Mouse (Mus musculus) midbrain, embryonic 14.5 days (tissue): ENCODE measurements around the gene Tnp2. TPM values are rescaled to one million over a fixed set of nuclear protein-coding genes. Genes with fewer than 3 reads are reported as not detected.

Experiments
- ATAC-seq: fragments of 200-750 bp; cut with Nextera tagmentation; 2 replicates; pipeline ENCODE4 v1.8.0; 2017; ENCODE audit warnings: moderate number of reproducible peaks, moderate library complexity; ENCODE audit not compliant: low FRiP score, low TSS enrichment
- DNase-seq: peaks from one replicate; pipeline ENCODE4 v3.0.0-alpha.2; 2015
- H3K27ac ChIP-seq: fragments of 300-500 bp; sonication (generic); replicated peaks from 2 replicates; pipeline ENCODE4 v1.5.1; 2014; ENCODE audit warnings: mild to moderate bottlenecking, low read depth, low read length, moderate library complexity
- H3K27me3 ChIP-seq: fragments of 300-500 bp; sonication (generic); 2 replicates; pipeline ENCODE4 v1.6.1; 2014; ENCODE audit warnings: low read length, control low read depth, mixed read lengths; ENCODE audit not compliant: control insufficient read depth, insufficient read depth
- H3K36me3 ChIP-seq: fragments of 300-500 bp; sonication (generic); 2 replicates; pipeline ENCODE4 v1.6.1; 2014; ENCODE audit warnings: low read length, control low read depth; ENCODE audit not compliant: control insufficient read depth, insufficient read depth
- H3K4me1 ChIP-seq: fragments of 300-500 bp; sonication (generic); 2 replicates; pipeline ENCODE4 v1.6.1; 2014; ENCODE audit warnings: mild to moderate bottlenecking, antibody characterized with exemption, low read length, control low read depth; ENCODE audit not compliant: control insufficient read depth, insufficient read depth
- H3K4me2 ChIP-seq: fragments of 300-500 bp; sonication (generic); 2 replicates; pipeline ENCODE4 v1.6.1; 2014; ENCODE audit warnings: mild to moderate bottlenecking, low read length, moderate library complexity
- H3K4me3 ChIP-seq: fragments of 300-500 bp; sonication (generic); replicated peaks from 2 replicates; pipeline ENCODE4 v1.5.1; 2014; ENCODE audit warnings: low read depth, low read length
- H3K9ac ChIP-seq: fragments of 300-500 bp; sonication (generic); replicated peaks from 2 replicates; pipeline ENCODE4 v1.6.1; 2014; ENCODE audit warnings: mild to moderate bottlenecking, low read length, moderate library complexity
- H3K9me3 ChIP-seq: fragments of 300-500 bp; sonication (generic); 2 replicates; pipeline ENCODE4 v1.6.1; 2016; ENCODE audit warnings: low read length, control low read depth, mixed read lengths; ENCODE audit not compliant: control insufficient read depth
- WGBS: fragments of 180-500 bp; shearing (Covaris S2); extraction: QIAGEN DNeasy Blood & Tissue Kit; methylation state at CpG from one replicate; pipeline ENCODE4 v1.1.7; 2014; 5-methylcytosine and 5-hydroxymethylcytosine counted together
- polyA plus RNA-seq: library from polyadenylated mRNA; unstranded; fragments of >200 nt; fragmentation: Nextera tagmentation; extraction: Ambion mirVana; gene quantifications from 2 replicates; pipeline ENCODE4 v1.2.1, GENCODE M21; 2014

Tnp2 gene
- polyA plus RNA-seq, 1 experiment from 2014 or later, result not detected

DNA sequence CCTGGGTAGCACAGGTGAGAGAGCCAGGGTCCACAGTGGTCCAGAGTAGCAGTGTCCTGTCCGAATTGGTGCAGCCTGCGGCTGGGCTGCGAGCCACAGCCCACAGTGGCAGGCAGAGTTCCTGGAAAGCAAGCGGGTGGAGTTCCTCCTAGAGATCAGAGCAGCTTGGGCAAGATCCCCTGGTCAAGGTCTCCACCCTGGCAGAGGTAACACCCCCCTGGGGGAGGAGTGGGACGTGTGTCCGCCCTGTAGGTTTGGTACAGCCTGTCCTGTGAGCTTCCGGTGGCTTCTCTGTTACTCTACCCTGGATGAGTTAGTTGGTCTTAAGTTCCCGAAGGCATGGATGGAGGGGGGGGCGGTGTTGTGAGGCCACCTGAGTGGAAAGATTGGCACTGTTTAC is 19.6 kb downstream of the Tnp2 start:
- H3K9me3 ChIP-seq, result no peaks in the 10 kb centered on the region
- H3K9ac ChIP-seq, result no peak overlapping the region
- H3K4me2 ChIP-seq, result no peak overlapping the region
- ATAC-seq, result no peak
- no peaks in the 10 kb centered on the region for H3K36me3 ChIP-seq
- H3K27ac ChIP-seq, result no peak overlapping the region
- 67% methylated on average over 9 of the region's 9 CpGs for WGBS
- no peaks in the 10 kb centered on the region for H3K27me3 ChIP-seq
- H3K4me3 ChIP-seq, result no peak overlapping the region
- H3K4me1 ChIP-seq, result no peaks in the 10 kb centered on the region
- DNase-seq, result no peak

GRCm38 (mm10) chr16:10767158-10767557 is 21.3 kb downstream of the Tnp2 start:
- 36% methylated on average over 4 of the region's 4 CpGs for WGBS
- no peaks in the 10 kb centered on the region for H3K27me3 ChIP-seq
- DNase-seq (peak; percentile 79), ATAC-seq (no peak)
- H3K4me3 ChIP-seq, result no peak overlapping the region
- no peaks in the 10 kb centered on the region for H3K9me3 ChIP-seq
- H3K4me2 ChIP-seq, result no peak overlapping the region
- no peaks in the 10 kb centered on the region for H3K4me1 ChIP-seq
- no peak overlapping the region for H3K27ac ChIP-seq
- H3K36me3 ChIP-seq, result no peaks in the 10 kb centered on the region
- no peak overlapping the region for H3K9ac ChIP-seq

DNA sequence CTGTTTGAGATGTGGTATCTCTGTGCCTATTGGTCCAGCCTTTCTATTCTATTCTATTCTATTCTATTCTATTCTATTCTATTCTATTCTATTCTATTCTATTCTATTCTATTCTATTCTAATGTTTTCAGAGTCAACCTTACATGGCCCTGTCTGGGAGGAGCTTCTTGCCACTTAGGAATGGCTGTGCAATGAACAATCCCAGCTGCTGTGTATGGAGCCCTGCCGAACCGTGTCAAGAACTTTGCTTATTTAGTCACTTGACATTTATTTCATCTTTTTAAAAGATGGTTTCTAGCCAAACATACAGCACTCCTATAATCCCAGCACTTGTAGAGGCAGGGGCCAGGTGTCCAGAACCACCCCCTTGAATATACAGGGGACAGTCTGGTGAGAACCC is 24.1 kb downstream of the Tnp2 start:
- no peaks in the 10 kb centered on the region for H3K4me1 ChIP-seq
- H3K4me3 ChIP-seq, result no peak overlapping the region
- 69% methylated on average over 2 of the region's 2 CpGs for WGBS
- H3K4me2 ChIP-seq, result no peak overlapping the region
- ATAC-seq, result no peak
- no peak for DNase-seq
- H3K9me3 ChIP-seq, result no peaks in the 10 kb centered on the region
- no peak overlapping the region for H3K27ac ChIP-seq
- H3K9ac ChIP-seq, result no peak overlapping the region
- H3K36me3 ChIP-seq, result no peaks in the 10 kb centered on the region
- H3K27me3 ChIP-seq, result no peaks in the 10 kb centered on the region

DNA sequence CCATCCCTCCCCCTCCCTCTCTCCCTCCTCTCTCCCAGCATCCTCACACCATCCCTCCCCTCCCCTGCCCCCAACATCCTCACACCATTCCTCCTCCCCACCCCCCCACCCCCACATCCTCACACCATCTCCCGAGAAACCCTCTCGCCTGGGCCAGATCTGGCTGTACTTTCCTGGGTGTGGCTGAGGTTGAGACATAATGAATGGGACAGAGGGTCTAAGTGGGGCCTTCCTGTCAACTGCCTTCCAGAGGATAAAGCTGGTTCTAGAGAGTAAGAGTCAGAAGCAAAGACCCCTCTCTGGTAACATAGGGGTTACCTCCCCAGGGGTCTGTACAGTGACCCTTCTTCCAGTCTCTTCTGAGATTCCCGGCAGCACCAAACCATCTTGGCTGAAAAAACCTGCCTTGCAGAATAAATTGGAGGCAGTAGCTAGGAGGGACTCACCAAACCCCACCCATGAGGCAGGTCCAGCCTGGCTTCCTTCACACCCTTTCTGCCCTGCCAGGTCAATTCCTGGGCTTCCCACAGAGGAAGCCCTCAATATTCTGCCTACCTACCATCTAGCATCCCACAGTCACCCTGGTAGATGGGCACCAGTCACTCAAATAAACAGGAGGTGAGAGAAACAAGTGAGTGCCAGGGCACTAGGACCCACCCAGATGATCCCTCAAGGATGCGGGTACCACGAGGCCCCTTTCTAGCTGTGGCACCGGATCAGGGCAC is 24.8 kb downstream of the Tnp2 start:
- H3K9me3 ChIP-seq, result no peaks in the 10 kb centered on the region
- no peak for DNase-seq
- H3K9ac ChIP-seq, result no peak overlapping the region
- WGBS, result 63% methylated on average over 6 of the region's 6 CpGs
- H3K27ac ChIP-seq, result no peak overlapping the region
- H3K4me3 ChIP-seq, result no peak overlapping the region
- no peak for ATAC-seq
- H3K36me3 ChIP-seq, result no peaks in the 10 kb centered on the region
- H3K27me3 ChIP-seq, result no peaks in the 10 kb centered on the region
- no peaks in the 10 kb centered on the region for H3K4me1 ChIP-seq
- H3K4me2 ChIP-seq, result no peak overlapping the region

- Histone ChIP-seq H3K27ac (no peak overlapping the region), H3K9ac (no peak overlapping the region), H3K4me2 (no peak overlapping the region), H3K27me3 (no peaks in the 10 kb centered on the region), H3K9me3 (no peaks in the 10 kb centered on the region), H3K36me3 (no peaks in the 10 kb centered on the region), H3K4me1 (no peaks in the 10 kb centered on the region), H3K4me3 (no peak overlapping the region)
- WGBS, result 79% methylated on average over 5 of the region's 5 CpGs
- DNase-seq (no peak), ATAC-seq (no peak)
Measured at GRCm38 (mm10) chr16:10762569-10763180, 25.8 kb downstream of the Tnp2 start.

DNA sequence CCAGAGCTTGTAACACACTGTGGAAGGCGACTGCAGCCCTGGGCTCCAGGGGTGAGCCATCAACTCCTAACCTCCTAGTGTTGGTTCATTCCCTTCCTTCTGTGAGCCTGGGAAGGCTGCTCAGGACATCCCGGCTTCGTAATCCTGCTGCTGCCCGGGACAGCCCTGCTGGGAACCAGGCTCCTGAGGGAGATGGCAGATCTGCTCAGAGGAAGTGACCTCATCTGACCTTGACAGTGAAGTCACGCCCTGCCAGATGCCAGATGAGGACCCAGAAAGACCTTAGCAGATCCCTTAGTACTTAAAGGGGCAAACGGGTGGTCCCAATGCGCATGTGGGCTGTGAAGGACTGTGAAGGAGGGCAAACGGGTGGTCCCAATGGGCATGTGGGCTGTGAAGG is 27.3 kb downstream of the Tnp2 start:
- 73% methylated on average over 8 of the region's 8 CpGs for WGBS
- Histone ChIP-seq H3K27ac (no peak overlapping the region), H3K9me3 (no peaks in the 10 kb centered on the region), H3K4me3 (no peak overlapping the region), H3K9ac (no peak overlapping the region), H3K4me1 (no peaks in the 10 kb centered on the region), H3K27me3 (no peaks in the 10 kb centered on the region), H3K4me2 (no peak overlapping the region), H3K36me3 (no peaks in the 10 kb centered on the region)
- DNase-seq (no peak), ATAC-seq (no peak)

- H3K9me3 ChIP-seq, result no peaks in the 10 kb centered on the region
- no peak overlapping the region for H3K9ac ChIP-seq
- no peak overlapping the region for H3K27ac ChIP-seq
- 83% methylated on average over 5 of the region's 6 CpGs for WGBS
- no peak overlapping the region for H3K4me2 ChIP-seq
- H3K4me1 ChIP-seq, result no peaks in the 10 kb centered on the region
- H3K4me3 ChIP-seq, result no peak overlapping the region
- no peaks in the 10 kb centered on the region for H3K27me3 ChIP-seq
- ATAC-seq, result no peak
- DNase-seq, result no peak
- H3K36me3 ChIP-seq, result no peaks in the 10 kb centered on the region
Measured at GRCm38 (mm10) chr16:10756168-10756567, 32.3 kb downstream of the Tnp2 start.

DNA sequence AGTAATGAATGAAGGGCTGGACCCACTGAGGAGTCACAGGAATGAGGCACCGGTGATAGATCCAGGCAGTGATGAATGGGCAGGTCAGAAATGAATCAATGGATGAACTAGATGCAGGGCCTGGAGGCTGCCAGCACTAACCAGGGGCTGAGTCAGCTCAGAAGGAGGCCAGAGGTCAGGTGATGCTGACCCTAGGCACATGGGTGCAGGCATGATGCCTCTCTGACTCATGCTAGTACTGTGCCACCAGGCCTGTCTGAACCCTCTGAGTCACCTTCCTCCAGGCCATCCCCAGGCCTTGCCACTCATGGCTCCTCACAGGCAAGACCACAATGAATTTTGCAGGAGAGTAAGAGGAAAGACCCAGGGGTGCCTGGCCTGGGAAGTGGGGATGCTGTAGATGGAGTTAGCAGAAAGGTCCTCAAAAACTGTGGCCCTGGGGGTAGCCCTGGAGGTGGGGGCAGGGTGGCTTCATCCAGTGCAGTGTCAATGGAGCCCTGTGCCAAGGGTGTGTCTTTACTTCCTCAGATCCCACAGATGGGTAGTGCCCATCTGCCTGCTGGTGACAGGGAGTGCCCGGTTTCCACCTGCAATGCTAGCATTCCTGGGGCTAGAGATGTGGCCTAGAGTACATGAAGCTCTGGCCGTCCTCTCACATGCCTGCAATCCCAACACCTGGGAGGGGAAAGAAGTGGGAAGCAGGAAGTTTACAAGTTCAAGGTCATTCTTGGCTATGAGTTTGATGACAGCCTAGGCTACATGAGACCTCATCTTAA is 33.8 kb downstream of the Tnp2 start:
- ATAC-seq, result no peak
- H3K9me3 ChIP-seq, result no peaks in the 10 kb centered on the region

More for the DNA sequence above, 33.8 kb downstream of the Tnp2 start:
- H3K4me2 ChIP-seq, result no peak overlapping the region
- no peaks in the 10 kb centered on the region for H3K36me3 ChIP-seq
- 86% methylated on average over 3 of the region's 3 CpGs for WGBS
- DNase-seq, result no peak
- H3K27me3 ChIP-seq, result no peaks in the 10 kb centered on the region
- no peak overlapping the region for H3K4me3 ChIP-seq
- no peaks in the 10 kb centered on the region for H3K4me1 ChIP-seq
- no peak overlapping the region for H3K27ac ChIP-seq
- no peak overlapping the region for H3K9ac ChIP-seq
